Mouse (Mus musculus) embryo, embryonic 11.5 days (tissue): ENCODE measurements around the gene 9930021J03Rik.
A peak's percentile ranks its signal among the peaks of the same experiment; 100 is the strongest.

Source experiments
- DNase-seq: peaks from one replicate; pipeline ENCODE4 v3.0.0-alpha.2; 2012; ENCODE audit warnings: low read depth, low spot score

The 9930021J03Rik gene

GRCm38 (mm10) chr19:29696840-29697239 lies 108.9 kb downstream of the 9930021J03Rik start:
- no peak for DNase-seq

- no peak for DNase-seq
Measured at GRCm38 (mm10) chr19:29696309-29696708, 109.5 kb downstream of the 9930021J03Rik start.

GRCm38 (mm10) chr19:29695071-29695470 lies 110.7 kb downstream of the 9930021J03Rik start:
- no peak for DNase-seq

- DNase-seq: peak; percentile 69
Measured at GRCm38 (mm10) chr19:29683844-29684540, 121.8 kb downstream of the 9930021J03Rik start.

DNA sequence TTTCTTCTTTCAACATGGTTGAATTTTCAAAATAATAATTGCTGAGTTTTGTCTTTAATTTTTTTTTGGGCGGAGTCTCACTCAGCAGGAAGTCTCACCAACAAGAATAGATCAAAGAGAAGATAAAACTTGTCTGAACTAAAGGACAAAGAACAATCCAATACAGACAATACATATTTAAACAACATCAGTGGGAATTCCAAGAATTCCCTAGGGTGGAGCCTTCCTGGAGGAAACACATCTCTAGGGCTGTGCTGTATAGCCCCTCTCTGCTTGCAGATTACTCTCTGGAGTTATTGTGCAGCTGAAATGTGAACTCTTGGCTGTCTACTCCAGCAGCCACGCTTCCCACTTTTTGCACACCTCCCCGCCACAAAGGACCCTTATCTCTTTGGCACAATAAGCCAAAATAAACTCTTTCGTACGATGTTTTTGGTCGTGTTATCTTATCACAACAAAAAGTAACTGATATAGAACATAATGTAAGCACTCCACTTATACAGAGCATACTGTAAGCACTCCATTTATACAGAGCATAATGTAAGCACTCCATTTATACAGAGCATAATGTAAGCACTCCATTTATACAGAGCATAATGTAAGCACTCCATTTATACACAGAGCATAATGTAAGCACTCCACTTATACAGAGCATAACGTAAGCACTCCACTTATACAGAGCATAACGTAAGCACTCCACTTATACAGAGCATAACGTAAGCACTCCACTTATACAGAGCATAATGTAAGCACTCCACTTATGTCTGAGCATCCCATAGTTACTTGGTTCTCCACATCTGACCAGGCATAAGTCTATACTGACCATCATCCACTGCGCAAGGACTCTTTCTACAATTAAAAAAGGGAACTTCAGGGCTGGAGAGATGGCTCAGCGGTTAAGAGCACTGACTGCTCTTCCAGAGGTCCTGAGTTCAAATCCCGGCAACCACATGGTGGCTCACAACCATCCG lies 125.3 kb downstream of the 9930021J03Rik start:
- DNase-seq: no peak

DNA sequence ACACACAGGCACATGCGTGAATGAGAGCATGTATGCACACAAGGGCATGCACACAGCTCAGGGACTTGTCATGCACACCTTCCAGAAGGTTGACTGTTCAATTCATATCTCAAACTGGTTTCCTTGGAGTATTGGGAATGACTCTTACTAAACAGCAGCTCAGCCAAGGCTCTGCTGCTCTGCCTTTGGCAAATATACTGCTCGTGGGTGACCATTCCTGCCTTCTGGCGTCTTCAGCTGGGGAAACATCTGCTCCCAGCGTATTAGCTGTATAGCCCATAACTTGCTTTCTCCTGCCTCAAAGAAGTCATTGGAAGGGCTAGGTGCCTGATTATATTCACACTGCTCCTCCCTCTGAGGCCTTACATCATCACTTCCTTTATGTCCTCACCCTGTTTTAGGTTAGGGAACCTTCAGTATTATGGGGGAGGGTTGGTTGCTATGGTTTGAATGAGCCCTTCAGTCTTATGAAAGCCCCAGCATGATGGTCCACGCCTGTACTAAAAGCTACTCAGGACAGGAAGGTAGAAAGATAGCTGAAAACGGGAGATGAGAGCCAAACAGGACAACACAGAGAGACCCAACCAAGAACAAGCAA lies 127.5 kb downstream of the 9930021J03Rik start:
- no peak for DNase-seq

GRCm38 (mm10) chr19:29676479-29677193 lies 129.2 kb downstream of the 9930021J03Rik start:
- DNase-seq: no peak

- no peak for DNase-seq
Measured at GRCm38 (mm10) chr19:29675562-29676078, 130.2 kb downstream of the 9930021J03Rik start.

GRCm38 (mm10) chr19:29674946-29675345 lies 130.8 kb downstream of the 9930021J03Rik start:
- DNase-seq: no peak

DNA sequence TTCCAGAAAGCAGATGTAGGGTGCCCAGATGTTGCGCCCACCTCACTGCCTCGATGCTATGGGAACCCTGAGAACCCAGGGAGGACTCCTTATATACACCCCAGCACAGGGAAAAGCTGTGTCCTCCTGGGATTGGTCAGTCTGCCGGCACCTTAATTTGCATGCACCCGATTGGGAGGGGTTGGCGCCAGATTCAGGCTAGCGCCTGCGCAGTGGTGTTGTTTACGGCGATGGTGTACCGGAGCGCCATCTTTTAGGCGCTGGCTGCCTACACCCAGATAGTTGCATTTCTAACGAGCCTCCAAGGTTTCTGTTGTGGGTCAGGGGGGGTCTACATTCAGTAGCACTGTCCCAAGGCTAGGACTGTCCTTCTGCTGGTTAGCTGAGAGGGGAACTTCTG lies 133.1 kb downstream of the 9930021J03Rik start:
- no peak for DNase-seq

DNA sequence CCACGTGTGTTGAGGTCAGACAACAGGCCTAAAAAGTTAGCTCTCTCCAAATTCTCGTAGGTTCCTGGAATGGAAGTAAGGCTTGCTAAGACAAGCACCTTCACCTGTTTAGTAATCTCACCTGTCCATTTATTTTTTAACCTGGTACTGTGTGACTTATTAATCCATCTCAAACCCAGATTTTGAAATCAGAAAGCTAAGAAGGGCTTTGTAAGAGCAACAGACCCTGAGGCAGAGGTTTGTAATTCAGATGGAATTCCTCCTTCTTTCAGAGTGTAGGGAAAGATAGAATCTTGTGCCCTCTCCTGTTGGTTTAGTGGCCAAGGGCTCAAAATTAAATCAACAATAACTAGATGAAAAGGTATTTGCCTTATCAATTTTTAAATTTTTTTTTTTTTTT lies 134.6 kb downstream of the 9930021J03Rik start:
- DNase-seq: no peak

DNA sequence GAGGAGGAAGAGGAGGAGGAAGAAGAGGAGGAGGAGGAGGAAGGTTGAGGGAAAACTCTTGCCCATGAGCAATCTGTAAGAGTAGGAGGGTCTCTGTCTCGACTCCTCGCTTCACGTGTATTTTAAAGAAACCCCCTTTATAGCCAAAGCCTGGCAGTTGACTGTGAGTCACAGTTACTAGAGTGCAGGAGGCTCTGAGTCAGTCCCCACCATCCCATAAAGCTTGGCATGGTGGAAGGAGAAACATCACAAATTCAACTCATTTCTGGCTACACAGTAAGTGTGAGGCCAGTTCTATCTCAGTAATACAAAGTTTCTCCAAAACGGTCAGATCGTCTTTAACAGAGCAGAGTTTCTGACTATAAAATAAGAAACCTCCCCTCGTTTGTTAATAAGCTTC lies 135.5 kb downstream of the 9930021J03Rik start:
- DNase-seq: no peak

- no peak for DNase-seq
Measured at GRCm38 (mm10) chr19:29668135-29668534, 137.7 kb downstream of the 9930021J03Rik start.

- no peak for DNase-seq
Measured at GRCm38 (mm10) chr19:29666965-29667594, 138.7 kb downstream of the 9930021J03Rik start.

GRCm38 (mm10) chr19:29666164-29666563 lies 139.6 kb downstream of the 9930021J03Rik start:
- DNase-seq: no peak

- DNase-seq: no peak
Measured at GRCm38 (mm10) chr19:29664934-29665333, 140.9 kb downstream of the 9930021J03Rik start.
